Mouse (Mus musculus) forebrain, embryonic 10.5 days (tissue): Measurements from ENCODE around the gene Gdpd5. TPM values are rescaled to one million over a fixed set of nuclear protein-coding genes. Genes with fewer than 3 reads are reported as not detected.

Source experiments
- polyA plus RNA-seq: library from polyadenylated mRNA; unstranded; fragments of >200 nt; fragmentation: Nextera tagmentation; extraction: Ambion mirVana; gene quantifications from 2 replicates; pipeline ENCODE4 v1.2.1, GENCODE M21; 2016

Gdpd5 gene
- polyA plus RNA-seq, 1 experiment from 2014 or later = 15.9 TPM

Other genes starting within 250 kb of the Gdpd5 start
- gene Uvrag, start 240.3 kb upstream of the Gdpd5 start, polyA plus RNA-seq = 9.8 and 10.4 TPM in 2 replicates
- 12.3 and 14.8 TPM in 2 replicates for gene Dgat2, start 198.7 kb upstream of the Gdpd5 start, polyA plus RNA-seq
- gene Mogat2, start 142.8 kb upstream of the Gdpd5 start, polyA plus RNA-seq = 35.2 and 37.7 TPM in 2 replicates
- gene Map6, start 114.0 kb upstream of the Gdpd5 start, polyA plus RNA-seq = 14.8 and 18.0 TPM in 2 replicates
- 825 and 923 TPM in 2 replicates for gene Serpinh1, start 28.2 kb upstream of the Gdpd5 start, polyA plus RNA-seq
- 0.75 and 0.97 TPM in 2 replicates for gene Klhl35, start 84.6 kb downstream of the Gdpd5 start, polyA plus RNA-seq
- gene Rps3, start 102.3 kb downstream of the Gdpd5 start, polyA plus RNA-seq = 762 and 795 TPM in 2 replicates
- gene Arrb1, start 154.1 kb downstream of the Gdpd5 start, polyA plus RNA-seq = 9.3 and 11.9 TPM in 2 replicates
- 0.07 and 0.10 TPM in 2 replicates for gene Tpbgl, start 245.7 kb downstream of the Gdpd5 start, polyA plus RNA-seq